Mouse (Mus musculus): ENCODE data around the gene Phactr3. TPM values are rescaled to one million over a fixed set of nuclear protein-coding genes. Genes with fewer than 3 reads are reported as not detected.

Gene Phactr3
- polyA plus RNA-seq, 1 experiment from 2014 or later: 1.3 TPM

DNA sequence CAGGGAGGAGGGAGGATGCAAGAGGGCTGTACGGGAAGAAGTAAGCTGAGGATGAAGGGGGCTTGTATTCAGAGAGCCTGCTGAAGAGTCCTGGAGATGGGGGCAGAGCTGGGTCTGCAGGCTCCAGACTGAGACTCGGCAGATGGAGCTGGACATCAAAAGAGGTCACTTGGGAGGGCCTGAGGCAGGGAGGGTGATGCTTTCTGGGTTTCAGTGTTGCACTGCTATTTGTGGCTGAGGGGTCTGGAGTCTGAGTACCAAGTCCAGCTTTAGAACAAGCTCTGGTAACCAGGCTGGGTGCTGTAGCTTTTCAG is 2.6 kb downstream of the Phactr3 start:
- no peaks in the 10 kb centered on the region for H3K9me3 ChIP-seq (ENCODE audit: control insufficient read depth, low read length)
- H3K36me3 ChIP-seq (ENCODE audit: control insufficient read depth, insufficient read depth, low read length): no peaks in the 10 kb centered on the region
- peaks cover 16% of the 10 kb centered on the region for H3K27me3 ChIP-seq (replicated peaks; ENCODE audit: control insufficient read depth, insufficient read depth, low read length)
- ATAC-seq: no peak
- H3K4me2 ChIP-seq (ENCODE audit: low read depth, low read length): no peak overlapping the region
- WGBS: 42% methylated on average over 2 of the region's 2 CpGs
- H3K27ac ChIP-seq (ENCODE audit: low read length): no peak overlapping the region
- H3K4me3 ChIP-seq (ENCODE audit: low read length): no peak overlapping the region
- H3K9ac ChIP-seq (ENCODE audit: low read depth, low read length): no peak overlapping the region
- H3K4me1 ChIP-seq (ENCODE audit: control insufficient read depth, insufficient read depth, low read length): peaks cover 2% of the 10 kb centered on the region; the same call in 1 of the 2 replicates

DNA sequence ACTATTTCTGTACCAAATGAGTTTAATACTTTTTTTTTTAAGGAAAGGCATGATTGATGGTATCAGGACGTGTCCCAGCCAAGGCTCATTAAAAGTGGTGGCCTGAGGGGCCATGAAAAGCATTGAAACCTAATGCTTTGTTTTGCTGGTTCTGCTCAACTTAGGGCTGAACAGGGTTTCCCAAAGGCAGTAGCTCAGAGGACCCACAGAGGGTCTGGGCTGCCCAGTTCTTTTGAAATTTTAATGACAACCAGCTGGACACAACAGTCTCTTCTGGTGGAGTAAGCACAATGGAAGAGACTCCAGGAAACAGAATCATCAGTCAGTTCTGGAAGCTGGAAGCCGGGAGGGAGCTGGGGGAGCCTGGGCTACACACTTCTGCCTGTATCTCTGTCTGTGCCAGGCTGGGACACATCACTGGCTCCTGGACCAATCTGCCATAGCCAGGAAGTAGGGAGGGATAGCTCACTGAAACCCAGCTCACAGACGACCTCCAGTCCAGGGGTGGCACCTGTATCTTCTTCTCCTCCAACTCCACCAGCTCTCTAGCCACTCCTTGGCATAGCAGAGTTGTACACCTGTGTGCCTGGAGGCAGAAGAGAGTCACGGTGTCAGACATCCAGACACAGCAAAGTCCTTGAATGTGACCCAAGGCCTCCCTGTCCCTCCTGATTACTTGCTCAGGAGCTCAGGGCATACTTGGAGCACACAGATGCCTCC is 3.3 kb downstream of the Phactr3 start:
- Histone ChIP-seq H3K4me2 (ENCODE audit: low read depth, low read length) (no peak overlapping the region), H3K27me3 (replicated peaks; ENCODE audit: control insufficient read depth, insufficient read depth, low read length) (peaks cover 16% of the 10 kb centered on the region), H3K4me3 (ENCODE audit: low read length) (no peak overlapping the region), H3K9ac (ENCODE audit: low read depth, low read length) (no peak overlapping the region), H3K27ac (ENCODE audit: low read length) (no peak overlapping the region), H3K4me1 (ENCODE audit: control insufficient read depth, insufficient read depth, low read length) (peaks cover 2% of the 10 kb centered on the region; the same call in 1 of the 2 replicates), H3K36me3 (ENCODE audit: control insufficient read depth, insufficient read depth, low read length) (no peaks in the 10 kb centered on the region), H3K9me3 (ENCODE audit: control insufficient read depth, low read length) (no peaks in the 10 kb centered on the region)
- 42% methylated on average over 4 of the region's 4 CpGs for WGBS
- ATAC-seq: no peak

DNA sequence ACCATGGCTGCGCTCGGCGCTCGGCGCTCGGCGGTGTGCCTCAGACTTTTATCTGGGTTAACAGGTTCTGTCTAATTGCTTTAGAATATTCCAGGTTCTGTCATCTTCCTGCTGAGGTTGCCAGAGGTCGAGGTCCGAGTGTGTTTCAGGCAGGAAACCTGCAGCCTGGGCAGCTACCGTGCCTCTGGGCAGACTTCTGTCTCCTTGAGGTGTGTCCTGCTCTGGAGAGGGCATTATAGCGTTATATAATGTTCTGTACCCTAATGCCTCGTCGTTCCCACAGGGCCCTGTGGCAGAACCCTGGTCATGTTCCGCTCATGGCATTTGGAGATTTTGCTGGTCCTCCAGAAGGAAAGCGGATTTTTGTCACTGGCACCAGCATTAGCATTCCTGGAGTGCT is 4.7 kb downstream of the Phactr3 start:
- H3K4me2 ChIP-seq (ENCODE audit: low read depth, low read length): no peak overlapping the region
- peaks cover 2% of the 10 kb centered on the region; the same call in 1 of the 2 replicates for H3K4me1 ChIP-seq (ENCODE audit: control insufficient read depth, insufficient read depth, low read length)
- no peak overlapping the region for H3K27ac ChIP-seq (ENCODE audit: low read length)
- H3K27me3 ChIP-seq (replicated peaks; ENCODE audit: control insufficient read depth, insufficient read depth, low read length): peaks cover 11% of the 10 kb centered on the region
- no peak overlapping the region for H3K9ac ChIP-seq (ENCODE audit: low read depth, low read length)
- no peak for ATAC-seq
- WGBS: 74% methylated on average over 15 of the region's 15 CpGs
- H3K4me3 ChIP-seq (ENCODE audit: low read length): no peak overlapping the region
- no peaks in the 10 kb centered on the region for H3K36me3 ChIP-seq (ENCODE audit: control insufficient read depth, insufficient read depth, low read length)
- no peaks in the 10 kb centered on the region for H3K9me3 ChIP-seq (ENCODE audit: control insufficient read depth, low read length)

- no peak overlapping the region for H3K4me3 ChIP-seq (ENCODE audit: low read length)
- H3K27ac ChIP-seq (ENCODE audit: low read length): no peak overlapping the region
- no peak for ATAC-seq
- H3K9me3 ChIP-seq (ENCODE audit: control insufficient read depth, low read length): no peaks in the 10 kb centered on the region
- H3K27me3 ChIP-seq (replicated peaks; ENCODE audit: control insufficient read depth, insufficient read depth, low read length): no peaks in the 10 kb centered on the region
- 82% methylated on average over 8 of the region's 8 CpGs for WGBS
- H3K4me2 ChIP-seq (ENCODE audit: low read depth, low read length): no peak overlapping the region
- no peaks in the 10 kb centered on the region for H3K36me3 ChIP-seq (ENCODE audit: control insufficient read depth, insufficient read depth, low read length)
- no peak overlapping the region for H3K9ac ChIP-seq (ENCODE audit: low read depth, low read length)
- no peaks in the 10 kb centered on the region for H3K4me1 ChIP-seq (ENCODE audit: control insufficient read depth, insufficient read depth, low read length)
These were observed 6.7 kb downstream of the Phactr3 start for GRCm38 (mm10) chr2:178125427-178125826.

DNA sequence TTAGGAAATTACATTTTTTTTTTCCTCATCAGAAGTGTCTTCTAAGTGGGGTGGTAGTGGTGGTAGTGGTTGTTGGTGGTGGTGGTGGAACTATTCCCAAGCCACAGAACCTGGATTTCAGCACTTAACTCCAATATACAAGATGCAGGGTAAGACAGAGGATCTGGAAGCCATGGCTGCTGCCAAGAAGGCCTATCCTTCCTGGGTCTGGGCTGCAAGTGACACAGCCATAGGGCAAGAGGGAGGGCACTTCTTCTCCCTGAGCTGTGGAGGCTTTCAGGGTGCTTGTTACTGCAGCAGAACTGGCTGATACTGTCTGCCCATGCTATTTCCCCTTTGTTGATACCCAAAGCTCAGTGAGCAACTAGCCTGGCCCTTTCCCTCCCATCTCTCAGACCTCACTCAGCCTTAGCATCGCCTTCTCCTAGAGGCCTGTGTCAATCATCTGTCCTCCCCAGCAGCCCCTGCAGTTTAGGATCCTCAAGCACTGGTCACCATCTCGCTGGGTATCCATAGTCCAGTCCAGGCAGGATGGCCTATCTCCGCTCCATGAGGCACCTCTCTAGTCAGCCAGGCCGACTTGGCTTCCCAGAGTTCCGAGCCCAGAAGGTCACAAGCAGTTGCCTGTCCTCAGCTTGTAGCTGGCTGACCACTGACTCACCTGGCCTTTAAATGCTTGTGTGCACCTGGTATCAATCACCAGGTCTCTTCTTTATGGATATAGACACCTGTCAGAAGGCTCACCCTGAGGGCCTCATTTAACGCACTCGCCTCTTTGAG is 7.5 kb downstream of the Phactr3 start:
- Histone ChIP-seq H3K4me1 (ENCODE audit: control insufficient read depth, insufficient read depth, low read length) (no peaks in the 10 kb centered on the region), H3K9ac (ENCODE audit: low read depth, low read length) (no peak overlapping the region), H3K4me2 (ENCODE audit: low read depth, low read length) (no peak overlapping the region), H3K9me3 (ENCODE audit: control insufficient read depth, low read length) (no peaks in the 10 kb centered on the region), H3K4me3 (ENCODE audit: low read length) (no peak overlapping the region), H3K27ac (ENCODE audit: low read length) (no peak overlapping the region), H3K36me3 (ENCODE audit: control insufficient read depth, insufficient read depth, low read length) (no peaks in the 10 kb centered on the region), H3K27me3 (replicated peaks; ENCODE audit: control insufficient read depth, insufficient read depth, low read length) (no peaks in the 10 kb centered on the region)
- WGBS: 93% methylated on average over 7 of the region's 7 CpGs
- ATAC-seq: no peak

DNA sequence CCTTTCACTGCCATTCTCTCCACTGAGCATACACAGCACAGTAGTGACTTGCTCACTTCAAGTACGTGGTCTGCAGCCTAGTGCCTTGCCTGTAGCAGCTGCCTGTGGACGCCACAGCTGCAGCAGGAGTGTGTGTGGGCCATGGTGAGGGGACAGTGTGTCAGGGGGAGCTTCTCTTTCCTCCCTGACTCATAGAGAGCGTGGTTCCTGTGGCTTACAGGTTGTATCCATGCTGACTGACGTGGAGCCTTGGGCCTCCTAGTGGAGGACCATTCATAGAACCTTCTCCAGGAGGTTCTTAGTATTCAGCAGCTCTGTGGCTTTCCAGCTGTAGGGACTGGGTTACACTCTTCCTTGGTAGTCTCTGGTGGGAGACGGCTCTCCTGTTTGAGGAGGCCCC is 9.8 kb downstream of the Phactr3 start:
- ATAC-seq: no peak
- no peak overlapping the region for H3K4me2 ChIP-seq (ENCODE audit: low read depth, low read length)
- H3K4me1 ChIP-seq (ENCODE audit: control insufficient read depth, insufficient read depth, low read length): no peaks in the 10 kb centered on the region
- H3K27ac ChIP-seq (ENCODE audit: low read length): no peak overlapping the region
- H3K9ac ChIP-seq (ENCODE audit: low read depth, low read length): no peak overlapping the region
- no peaks in the 10 kb centered on the region for H3K27me3 ChIP-seq (replicated peaks; ENCODE audit: control insufficient read depth, insufficient read depth, low read length)
- no peak overlapping the region for H3K4me3 ChIP-seq (ENCODE audit: low read length)
- H3K9me3 ChIP-seq (ENCODE audit: control insufficient read depth, low read length): no peaks in the 10 kb centered on the region
- no peaks in the 10 kb centered on the region for H3K36me3 ChIP-seq (ENCODE audit: control insufficient read depth, insufficient read depth, low read length)
- 71% methylated on average over 5 of the region's 5 CpGs for WGBS

GRCm38 (mm10) chr2:178129161-178129560 is 10.4 kb downstream of the Phactr3 start:
- 55% methylated on average over 4 of the region's 4 CpGs for WGBS
- no peak overlapping the region for H3K9ac ChIP-seq (ENCODE audit: low read depth, low read length)

GRCm38 (mm10) chr2:178129676-178130075 is 10.9 kb downstream of the Phactr3 start:
- Histone ChIP-seq H3K27me3 (replicated peaks; ENCODE audit: control insufficient read depth, insufficient read depth, low read length) (no peaks in the 10 kb centered on the region), H3K27ac (ENCODE audit: low read length) (no peak overlapping the region), H3K9ac (ENCODE audit: low read depth, low read length) (no peak overlapping the region), H3K36me3 (ENCODE audit: control insufficient read depth, insufficient read depth, low read length) (no peaks in the 10 kb centered on the region), H3K4me3 (ENCODE audit: low read length) (no peak overlapping the region), H3K9me3 (ENCODE audit: control insufficient read depth, low read length) (no peaks in the 10 kb centered on the region), H3K4me1 (ENCODE audit: control insufficient read depth, insufficient read depth, low read length) (no peaks in the 10 kb centered on the region), H3K4me2 (ENCODE audit: low read depth, low read length) (no peak overlapping the region)
- no peak for ATAC-seq
- WGBS: 77% methylated on average over 2 of the region's 2 CpGs

More at GRCm38 (mm10) chr2:178129161-178129560, 10.4 kb downstream of the Phactr3 start:
- Histone ChIP-seq H3K9me3 (ENCODE audit: control insufficient read depth, low read length) (no peaks in the 10 kb centered on the region), H3K4me2 (ENCODE audit: low read depth, low read length) (no peak overlapping the region), H3K36me3 (ENCODE audit: control insufficient read depth, insufficient read depth, low read length) (no peaks in the 10 kb centered on the region), H3K4me3 (ENCODE audit: low read length) (no peak overlapping the region), H3K27me3 (replicated peaks; ENCODE audit: control insufficient read depth, insufficient read depth, low read length) (no peaks in the 10 kb centered on the region), H3K4me1 (ENCODE audit: control insufficient read depth, insufficient read depth, low read length) (no peaks in the 10 kb centered on the region), H3K27ac (ENCODE audit: low read length) (no peak overlapping the region)
- ATAC-seq: no peak

DNA sequence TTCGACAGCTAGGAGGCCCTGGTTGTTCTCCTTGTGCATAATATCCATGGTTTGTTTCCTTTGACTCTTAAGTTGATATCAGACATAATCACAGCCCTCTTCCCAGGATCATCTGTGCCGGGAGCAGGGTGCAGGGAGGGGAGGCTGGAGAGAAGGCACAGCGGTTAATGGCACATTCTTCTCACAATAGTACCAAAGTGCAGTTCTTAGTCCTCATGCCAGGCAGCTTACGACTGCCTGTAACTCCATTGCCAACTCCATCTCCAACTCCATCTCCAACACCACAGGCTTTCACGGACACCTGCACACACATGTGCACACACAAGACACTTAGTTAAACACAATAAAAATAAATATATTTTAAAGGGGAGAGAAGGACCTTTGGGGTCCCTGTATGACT is 11.8 kb downstream of the Phactr3 start:
- Histone ChIP-seq H3K9me3 (ENCODE audit: control insufficient read depth, low read length) (no peaks in the 10 kb centered on the region), H3K9ac (ENCODE audit: low read depth, low read length) (no peak overlapping the region), H3K36me3 (ENCODE audit: control insufficient read depth, insufficient read depth, low read length) (no peaks in the 10 kb centered on the region), H3K27me3 (replicated peaks; ENCODE audit: control insufficient read depth, insufficient read depth, low read length) (no peaks in the 10 kb centered on the region), H3K4me1 (ENCODE audit: control insufficient read depth, insufficient read depth, low read length) (no peaks in the 10 kb centered on the region), H3K4me3 (ENCODE audit: low read length) (no peak overlapping the region), H3K4me2 (ENCODE audit: low read depth, low read length) (no peak overlapping the region), H3K27ac (ENCODE audit: low read length) (no peak overlapping the region)
- 77% methylated on average over 5 of the region's 5 CpGs for whole genome bisulfite sequencing
- ATAC-seq: no peak

All from intestine, embryonic 16.5 days (tissue).